Mouse (Mus musculus): ENCODE results near the gene Aicda.

GRCm38 (mm10) chr6:122514312-122514711 is 39.3 kb upstream of the Aicda start:
- no peak for TF ChIP-seq CTCF (IDR thresholded peaks at IDR 0.05; ENCODE audit: extremely low read depth, insufficient read depth, insufficient read length, insufficient replicate concordance)
- TF ChIP-seq POLR2A (IDR thresholded peaks at IDR 0.05; ENCODE audit: low read depth, low read length), result no peak

Data from spleen, adult 2 months (tissue).